Mouse (Mus musculus): Measurements from ENCODE around the gene Dgki. TPM values are rescaled to one million over a fixed set of nuclear protein-coding genes. Genes with fewer than 3 reads are reported as not detected.

The Dgki gene
- total RNA-seq, 4 experiments from 2014 or later, result 2.3 to 6.9 (median 4.9) TPM

DNA sequence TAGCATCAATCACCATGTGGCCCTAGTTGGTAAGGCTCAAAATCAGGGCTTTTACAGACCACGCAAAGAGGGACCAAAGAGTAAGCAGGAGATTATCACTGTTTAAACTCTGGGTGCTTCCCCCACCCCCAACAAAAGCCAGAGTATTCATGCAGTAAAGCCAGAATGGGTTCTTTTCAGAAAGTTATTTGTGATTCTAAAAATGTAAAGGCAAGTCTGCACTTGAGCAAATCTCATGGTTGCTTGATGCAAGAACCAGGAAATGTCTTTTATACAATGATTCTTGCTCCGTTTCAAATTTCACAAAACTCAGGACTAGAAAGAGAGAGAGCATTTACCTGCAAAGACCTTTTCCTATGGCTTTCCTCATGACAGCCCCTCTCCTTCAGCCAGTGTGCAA is 7.9 kb downstream of the Dgki start:
- DNase-seq, result no peak

DNA sequence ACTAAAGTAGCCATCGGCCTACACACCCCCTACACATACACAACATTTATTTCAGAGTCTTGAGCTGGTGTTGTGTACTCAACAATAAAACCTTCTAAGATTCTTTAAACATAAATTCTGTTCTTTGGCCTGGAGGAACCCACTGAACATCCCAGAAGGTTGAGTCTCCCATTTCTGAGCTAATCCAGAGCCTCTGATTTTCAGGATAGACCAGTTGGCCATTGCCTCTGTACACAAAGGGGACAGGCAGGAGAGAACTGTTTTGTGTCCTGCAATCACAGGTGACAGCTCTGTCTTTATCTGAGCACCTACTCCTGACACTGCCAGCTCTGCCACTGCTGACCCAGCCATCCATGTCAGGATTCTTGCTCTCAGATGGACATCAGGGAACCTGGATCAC is 8.8 kb downstream of the Dgki start:
- no peak for DNase-seq

DNA sequence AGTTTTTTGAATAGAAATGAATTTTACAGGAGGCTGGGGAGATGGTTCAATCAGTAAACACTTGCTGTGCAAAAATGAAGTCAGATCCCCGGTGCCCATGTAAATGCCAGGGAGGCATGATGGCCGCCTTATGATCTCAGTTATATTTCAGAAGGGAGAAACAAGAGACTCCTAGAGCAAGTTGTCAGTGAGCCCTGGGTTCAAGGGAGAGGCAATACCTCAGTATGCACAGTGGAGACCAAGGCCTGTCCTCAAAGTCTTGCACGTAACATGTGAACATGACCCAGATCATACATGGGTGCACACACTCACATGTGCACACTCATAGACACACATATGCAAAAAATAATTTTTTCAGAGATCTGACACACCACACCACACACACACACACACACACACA is 9.3 kb downstream of the Dgki start:
- DNase-seq, result no peak

DNA sequence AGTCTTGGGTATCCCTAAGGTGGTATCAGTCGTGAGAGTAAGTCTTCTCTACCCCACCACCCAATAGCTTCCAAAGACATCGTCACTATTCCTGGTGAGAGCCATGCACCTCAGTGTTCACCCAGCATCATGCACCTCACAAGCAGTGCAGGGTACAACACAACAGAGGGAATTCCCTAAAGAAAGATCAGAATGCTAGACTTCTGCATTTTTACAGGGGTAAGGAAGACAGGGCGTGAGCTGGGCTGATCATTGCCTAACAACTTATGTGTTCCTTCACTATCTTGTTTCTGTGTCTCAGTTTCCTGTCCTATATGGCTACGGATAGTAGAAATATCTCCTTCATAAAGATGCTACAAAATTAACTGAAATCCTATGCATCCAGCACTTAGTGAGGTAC is 13.8 kb downstream of the Dgki start:
- DNase-seq, result no peak

DNA sequence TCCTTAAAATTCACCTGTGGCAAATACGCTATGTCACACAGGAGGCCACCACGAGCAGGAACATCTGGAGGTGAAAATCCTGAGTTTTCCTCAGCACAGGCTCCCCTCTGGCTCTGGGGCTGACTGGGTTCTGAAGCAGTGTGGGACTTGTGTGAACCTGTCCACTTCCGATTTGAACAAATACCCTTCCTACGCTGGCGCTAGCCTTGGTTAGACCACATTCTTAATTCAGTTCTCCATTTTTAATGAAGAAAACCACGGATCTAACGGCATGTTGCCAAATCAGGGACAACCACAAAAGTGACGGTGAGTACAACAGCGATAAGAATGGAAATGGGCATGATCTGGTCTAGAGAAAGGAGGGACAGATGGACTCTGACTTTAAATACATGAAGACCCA is 15.1 kb downstream of the Dgki start:
- DNase-seq, result no peak

DNA sequence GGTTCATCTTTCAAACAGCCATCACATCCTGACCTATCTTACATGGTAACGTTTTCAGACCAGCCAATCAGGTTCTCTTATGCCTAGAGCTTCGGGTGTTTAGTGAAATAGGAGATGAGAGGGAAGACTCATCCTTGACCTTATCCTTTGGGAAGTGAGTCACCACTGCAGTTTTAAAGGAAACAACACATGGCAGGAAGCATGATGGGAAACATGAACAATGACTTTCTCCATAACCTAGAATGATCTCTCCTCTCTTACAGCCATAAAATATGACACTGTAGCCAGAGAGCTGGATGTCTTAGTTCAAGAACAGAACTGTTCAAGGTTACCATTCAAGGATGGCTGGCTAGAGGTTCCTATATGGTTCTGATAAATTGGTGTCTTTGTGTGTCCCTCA is 16.6 kb downstream of the Dgki start:
- no peak for DNase-seq

DNA sequence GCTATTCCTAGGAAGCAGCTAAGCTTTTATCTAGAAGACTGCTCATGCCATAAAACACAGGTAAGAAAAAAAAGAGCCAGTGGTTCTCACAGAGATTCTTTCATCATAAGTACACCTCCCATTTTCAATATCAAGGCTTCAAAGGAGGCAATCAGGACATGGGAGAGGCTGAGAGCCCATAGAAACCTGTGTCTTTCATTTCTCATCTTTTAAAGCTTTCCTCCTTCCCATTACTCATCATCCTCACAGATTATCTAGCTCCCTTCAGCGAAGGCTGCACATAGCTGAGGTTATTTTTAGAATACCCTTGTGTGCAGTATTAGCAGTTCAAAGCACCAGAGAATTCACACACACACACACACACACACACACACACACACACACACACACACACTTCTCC is 17.3 kb downstream of the Dgki start:
- DNase-seq, result no peak

DNA sequence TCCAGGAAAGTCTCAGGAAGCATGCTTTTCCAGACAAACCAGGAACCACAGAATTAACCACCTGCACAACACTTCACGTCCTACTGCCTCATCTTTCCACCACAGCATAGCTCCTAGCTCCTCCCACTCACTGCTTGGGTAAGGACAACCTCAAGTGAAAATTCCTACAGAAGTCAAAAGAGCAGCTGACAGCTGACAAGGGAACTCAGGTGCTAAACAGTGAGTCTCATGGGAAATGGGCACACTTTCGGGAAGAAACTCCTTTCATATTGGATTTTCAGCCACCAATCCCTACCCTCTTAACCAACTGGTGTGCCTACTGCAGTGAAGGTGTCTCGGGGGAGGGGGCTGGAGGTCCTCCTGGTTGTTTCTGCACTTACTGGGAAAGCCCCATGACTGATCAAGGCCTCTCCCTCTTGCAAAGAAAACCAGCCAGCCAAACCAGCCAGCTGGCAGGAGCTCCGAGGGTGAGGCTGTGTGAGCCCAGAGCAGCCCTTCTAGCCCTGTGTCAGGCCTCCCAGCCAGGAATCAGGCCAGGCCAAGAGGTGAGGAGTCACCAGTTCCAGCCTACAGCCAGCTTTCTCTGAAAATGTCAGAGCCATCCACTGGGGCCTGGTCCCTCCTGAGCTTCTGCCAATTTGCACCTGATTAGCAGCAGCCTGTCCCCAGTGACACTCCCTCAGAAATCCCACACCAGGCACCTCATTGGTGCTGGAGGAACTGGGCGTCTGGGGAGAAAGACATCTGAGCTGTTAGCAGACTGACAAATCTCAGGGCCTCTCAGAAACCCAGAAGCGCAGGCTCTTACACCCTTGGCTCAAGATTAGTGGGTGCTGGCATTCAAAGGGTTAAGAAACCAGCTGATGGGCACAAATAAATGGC is 22.9 kb downstream of the Dgki start:
- peak; percentile 69 for DNase-seq

DNA sequence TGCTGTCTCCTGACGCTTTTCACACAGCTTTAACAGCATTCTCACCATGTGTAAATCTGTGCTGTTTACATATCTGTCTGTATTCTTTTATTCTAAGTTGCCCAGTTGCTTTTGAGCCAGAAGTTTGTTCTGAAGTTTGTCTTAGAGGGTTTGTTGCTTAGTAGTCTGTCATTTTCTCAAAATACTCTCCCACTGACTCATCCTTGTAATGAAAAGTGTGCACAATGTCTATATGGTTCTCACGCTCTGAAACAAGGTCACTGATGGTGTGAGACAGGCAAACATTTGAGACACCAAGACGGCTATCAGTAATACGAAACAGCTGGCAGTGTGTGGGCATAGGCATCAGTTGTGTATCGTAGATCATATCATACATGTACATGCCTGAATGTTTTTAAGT is 23.8 kb downstream of the Dgki start:
- no peak for DNase-seq

DNA sequence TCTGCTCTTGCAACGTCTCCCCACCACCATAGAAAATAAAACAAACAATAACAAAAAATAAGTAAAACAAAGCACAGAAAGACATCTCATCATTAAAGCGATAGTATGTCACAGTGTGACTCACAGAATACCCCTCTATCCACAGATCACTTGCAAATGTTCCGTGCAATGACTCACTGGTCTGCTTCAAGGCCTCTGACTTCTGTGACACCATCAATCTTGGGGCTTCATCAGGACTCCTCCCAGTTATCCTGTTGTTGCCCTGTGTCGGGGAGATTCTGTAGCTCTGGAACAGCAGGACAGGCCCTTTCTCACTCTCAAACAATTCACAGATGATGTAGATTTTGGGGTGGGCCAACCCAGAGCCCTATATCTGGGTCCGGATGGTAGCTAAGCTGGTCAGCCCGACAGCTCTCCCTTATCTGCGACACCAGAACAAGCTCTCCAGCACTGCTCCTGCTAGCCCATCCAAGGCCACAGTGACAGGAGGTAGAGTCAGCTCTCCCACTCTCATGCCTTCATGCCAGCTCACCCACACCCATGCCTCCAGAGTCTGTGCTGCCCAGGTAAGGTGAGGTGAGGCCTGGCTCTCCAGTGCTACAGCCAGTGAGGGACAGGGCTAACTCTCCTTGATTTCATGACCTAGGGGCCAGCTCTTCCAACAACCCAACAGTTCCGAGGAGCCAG is 28.9 kb downstream of the Dgki start:
- DNase-seq, result peak; percentile 76

DNA sequence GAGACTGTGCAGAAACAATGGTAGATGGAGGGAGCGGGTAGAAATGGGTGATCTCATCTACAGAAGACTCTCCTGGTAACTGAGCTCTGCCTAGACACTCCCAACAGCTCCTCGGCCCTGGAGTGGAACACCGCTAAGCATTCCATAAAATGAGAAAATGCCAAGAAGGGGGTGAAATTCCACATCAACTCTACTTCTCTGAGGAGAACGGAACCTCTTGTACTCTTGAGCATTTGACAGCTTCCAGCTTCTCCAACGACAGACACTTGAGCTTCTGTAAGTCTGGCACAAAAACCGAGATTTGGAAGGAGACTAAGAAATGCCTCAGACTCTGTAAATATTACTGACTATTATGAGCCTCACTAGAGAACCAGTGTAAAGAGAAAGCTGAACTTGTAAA is 31.4 kb downstream of the Dgki start:
- DNase-seq, result no peak

DNA sequence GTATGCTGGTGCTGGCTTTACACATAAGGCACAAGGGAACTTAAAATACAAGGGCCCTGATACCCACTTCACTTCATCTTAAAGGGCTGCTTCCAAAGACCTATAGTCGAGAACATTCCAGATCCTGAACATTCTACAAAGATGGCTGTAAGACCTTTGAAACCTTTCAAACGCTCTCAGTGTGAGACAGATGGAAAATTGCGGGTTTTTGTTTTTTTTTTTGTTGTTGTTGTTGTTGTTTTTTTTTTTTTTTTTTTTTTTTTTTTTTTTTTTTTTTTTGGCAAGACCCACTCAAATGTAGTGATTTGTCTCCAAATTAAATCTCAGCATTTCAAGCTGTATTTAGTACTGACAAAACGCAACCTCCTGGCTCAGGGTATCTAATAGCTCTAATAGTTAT is 32.0 kb downstream of the Dgki start:
- DNase-seq, result no peak

DNA sequence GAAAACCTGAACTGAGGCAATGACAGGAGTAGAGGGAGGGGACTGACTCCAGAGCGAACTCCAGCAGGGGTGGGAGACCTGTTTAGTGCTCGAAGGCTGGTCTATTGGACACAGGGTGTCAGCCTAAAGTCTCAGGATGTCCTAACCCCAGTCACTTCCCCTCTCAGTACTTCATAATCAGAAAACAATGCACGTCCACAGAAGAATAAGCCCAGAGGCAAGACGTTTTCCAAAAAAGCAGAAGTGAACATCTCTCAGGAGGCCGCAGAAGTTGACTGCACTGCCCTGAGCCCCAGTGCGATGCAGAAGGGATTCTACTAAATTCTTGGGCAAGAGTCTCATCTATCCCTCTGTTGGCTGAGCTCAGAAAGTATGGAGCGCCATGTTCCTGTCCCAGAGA is 37.5 kb downstream of the Dgki start:
- no peak for DNase-seq

DNA sequence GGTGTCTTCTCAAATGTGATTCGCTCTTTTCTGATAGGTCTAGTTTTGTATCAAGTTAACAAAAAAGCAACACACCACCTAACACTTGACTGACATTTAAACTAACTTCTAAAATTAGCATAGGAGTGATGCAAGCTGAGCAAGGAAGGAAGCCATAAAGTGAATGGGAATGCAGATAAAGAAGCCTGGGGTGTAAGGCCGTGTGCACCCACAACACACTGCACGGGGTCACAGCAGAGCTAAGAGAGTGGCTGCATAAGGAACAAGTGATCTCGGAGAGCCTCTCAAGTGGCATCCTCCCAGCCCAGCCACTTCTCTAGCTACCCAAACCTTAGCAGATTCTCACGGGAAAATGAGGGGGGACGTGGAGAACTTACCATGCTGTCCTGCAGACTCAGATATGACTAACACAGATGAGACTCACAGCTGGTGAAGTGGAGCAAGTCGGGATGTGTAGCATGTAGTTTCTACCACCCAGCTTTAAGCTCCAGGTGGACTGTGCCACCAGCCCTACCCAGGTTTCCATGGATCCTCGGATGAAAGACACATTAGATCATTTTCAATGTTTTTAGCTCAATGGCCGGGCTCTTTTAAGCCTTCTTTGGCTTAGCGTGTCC is 38.6 kb downstream of the Dgki start:
- no peak for DNase-seq

DNA sequence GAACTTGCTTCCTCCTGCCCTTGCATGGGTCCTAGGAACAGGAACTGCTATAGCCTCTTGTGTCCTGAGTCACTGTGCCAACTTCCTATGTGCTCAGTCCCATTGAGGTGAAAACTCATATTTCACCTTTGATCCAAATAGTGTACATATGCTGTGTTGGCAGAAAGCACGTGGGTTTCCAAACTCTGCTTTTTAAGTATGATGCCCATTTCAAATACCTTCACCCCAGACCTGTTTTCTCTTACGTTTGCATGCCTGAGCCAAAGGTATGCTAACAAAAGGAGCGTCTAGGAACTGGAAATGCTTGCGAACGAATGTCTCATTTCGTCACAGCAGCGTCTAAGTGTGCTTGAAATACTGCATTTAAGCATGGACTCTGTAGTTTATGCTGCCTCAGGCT is 41.3 kb downstream of the Dgki start:
- DNase-seq, result no peak

DNA sequence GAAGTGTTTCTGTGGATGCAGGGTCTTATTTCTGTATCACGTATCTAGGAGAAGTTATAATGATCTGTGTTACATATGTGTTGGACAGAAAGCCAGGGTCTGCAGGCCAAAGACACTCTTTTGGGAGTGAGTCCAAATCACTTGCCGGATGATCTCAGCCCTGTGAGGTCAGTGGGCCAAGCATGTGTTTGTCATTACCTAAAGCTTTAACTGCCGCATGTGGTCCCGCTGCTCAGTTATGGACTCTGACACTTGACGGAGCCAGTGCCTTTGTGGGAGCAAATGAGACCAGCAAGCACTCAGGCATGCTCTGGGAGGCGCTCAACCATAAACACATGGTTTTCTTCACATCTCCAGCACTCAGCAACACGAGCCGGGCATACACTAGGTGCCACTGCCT is 45.8 kb downstream of the Dgki start:
- no peak for DNase-seq

DNA sequence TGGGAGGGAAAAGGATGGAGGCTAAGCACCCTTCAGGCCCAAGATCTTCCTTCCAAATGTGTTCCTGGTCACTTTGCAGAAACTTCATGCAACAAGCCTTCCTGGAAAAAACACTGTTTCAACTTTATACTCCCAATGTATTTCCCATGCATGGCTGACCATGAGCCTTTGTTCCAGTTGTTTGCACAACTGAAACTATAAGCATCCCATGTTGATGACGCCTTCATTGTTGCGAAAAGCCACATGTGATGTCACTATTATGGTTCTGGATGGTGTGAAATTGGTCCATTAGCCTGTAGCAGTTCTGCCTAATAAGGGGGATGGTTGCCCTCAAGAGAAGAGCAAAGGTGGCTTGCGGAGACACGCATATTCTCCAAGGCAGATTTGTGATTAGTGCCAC is 47.4 kb downstream of the Dgki start:
- DNase-seq, result no peak

DNA sequence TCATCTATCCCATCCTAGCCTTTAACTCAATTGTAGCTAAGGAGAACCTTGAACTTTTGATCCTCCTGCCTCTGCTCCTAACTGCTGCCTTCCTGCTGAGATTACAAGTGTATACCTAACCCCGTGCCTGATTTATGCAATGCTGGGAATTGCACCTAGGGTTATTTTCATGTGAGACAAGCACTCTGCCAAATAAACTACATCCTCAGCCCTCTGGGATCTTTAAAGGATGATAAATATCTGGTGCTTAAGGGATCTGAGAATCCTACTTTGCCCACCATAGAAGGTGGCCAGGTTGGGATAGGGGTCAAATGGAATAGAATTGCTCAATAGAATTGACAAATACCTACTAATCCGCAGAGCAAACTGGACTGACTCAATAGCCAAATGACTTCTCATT is 49.3 kb downstream of the Dgki start:
- DNase-seq, result no peak

DNA sequence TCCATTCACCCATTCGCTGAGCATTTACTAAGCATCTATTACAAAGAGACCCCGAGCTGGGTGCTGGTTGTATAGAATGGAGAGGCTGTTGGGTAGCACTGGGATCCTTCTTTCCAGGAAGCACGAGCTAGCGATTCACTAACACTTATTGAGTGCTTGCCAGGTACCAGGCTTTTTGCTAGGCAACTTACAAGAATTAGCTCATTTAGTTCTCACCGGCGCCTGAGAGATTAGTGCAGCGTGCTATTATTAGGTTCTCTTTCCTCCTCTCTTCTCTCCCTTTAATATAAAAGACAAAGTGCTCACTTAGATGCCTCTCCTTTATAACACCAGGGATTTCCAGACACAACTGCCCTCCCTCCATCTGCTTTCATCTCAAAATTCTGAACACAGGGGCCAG is 54.2 kb downstream of the Dgki start:
- DNase-seq, result no peak

DNA sequence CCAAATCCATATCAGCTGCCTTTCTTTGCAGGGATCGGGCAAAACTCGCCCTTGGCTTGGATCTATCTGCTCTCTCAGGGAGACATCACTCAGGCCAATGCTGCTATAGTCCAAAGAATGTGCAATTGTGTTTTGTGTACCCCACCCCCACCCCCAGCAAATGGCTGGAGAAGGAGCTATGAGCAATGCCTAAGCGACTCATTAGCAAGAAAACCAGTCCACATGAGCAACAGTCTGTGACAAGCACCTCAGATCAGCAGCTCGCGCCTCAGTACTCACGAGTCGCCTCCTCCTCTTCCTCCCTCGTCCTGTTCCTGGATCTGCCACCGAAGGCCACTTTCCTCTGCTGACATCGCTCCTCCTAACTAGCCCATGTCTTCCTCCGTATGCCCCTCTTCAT is 55.9 kb downstream of the Dgki start:
- DNase-seq, result no peak

DNA sequence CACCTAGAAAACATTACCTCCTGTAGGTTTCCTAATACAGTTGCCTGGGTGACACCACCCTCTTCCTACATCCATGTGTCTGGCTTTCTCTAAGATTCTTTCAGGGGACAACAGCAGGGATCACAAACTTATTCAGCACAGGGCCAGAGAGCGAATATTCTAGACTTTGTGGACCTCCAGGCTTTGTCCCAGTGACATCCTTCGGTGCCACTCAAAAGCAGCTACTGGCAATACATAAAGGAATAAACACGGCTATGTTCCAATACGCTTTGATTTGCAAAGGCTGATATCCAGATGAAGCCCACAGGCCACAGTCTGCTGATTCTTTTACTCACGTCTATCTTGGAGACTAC is 57.2 kb downstream of the Dgki start:
- no peak for DNase-seq

DNA sequence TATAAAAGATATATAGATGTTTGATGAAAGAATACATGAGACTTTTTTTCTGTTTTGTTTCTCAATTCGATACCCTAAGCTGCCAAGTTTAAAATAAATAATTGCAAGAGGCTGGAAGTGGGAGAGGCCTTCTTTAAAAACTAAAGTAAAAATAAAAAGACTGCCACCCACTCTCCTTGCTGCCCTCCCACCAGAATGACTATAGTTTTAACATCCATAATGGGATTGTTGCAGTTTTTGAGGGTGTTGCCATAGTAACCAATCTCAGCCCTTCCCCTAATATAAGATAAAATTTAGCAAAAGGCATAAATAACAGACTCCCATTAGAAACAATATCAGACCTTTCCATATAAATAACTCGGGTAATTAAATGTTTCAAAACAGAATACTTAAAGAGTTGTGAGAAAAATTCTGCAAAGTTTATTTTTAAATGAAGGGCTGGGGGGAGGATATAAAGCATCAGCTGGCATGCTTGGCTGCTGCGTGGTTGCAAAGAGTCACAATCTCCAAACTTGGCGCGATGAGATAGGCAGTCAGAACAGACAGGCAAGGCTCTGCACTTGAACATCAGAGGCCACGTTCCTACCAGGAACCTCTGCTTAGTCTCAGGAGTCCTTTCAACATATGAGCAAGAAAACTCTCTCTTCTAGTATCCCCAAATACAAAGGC is 57.8 kb downstream of the Dgki start:
- no peak for DNase-seq

DNA sequence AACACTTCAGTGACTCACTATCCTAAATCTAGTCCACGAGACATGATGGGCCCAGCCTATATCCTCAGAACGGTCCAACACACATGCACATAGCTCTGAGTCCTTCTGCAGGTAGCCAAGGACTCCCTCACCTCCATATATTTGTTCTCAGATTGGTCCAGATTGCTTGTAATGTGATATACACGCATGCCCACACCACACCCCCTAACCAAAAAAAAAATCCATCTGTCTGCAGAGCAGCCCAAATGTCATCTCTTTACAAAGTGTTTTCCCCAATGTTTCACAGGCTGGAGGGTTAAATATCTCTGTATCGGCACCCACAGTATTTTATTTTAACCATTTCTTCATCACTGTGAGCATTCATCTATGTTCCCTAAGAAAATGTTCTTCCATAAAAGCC is 58.5 kb downstream of the Dgki start:
- DNase-seq, result no peak
